Mouse (Mus musculus) liver, postnatal 0 days (tissue): ENCODE measurements around the gene 4921517D22Rik.

Experiments
- CTCF ChIP-seq: sonication (generic); IDR thresholded peaks from 2 replicates; pipeline ENCODE4 v1.5.1; 2016; ENCODE audit warnings: antibody characterized with exemption, low read depth
- EP300 ChIP-seq: IDR thresholded peaks from 2 replicates; pipeline ENCODE4 v1.6.1; 2016; ENCODE audit warnings: antibody characterized with exemption, low read depth, mild to moderate bottlenecking

DNA sequence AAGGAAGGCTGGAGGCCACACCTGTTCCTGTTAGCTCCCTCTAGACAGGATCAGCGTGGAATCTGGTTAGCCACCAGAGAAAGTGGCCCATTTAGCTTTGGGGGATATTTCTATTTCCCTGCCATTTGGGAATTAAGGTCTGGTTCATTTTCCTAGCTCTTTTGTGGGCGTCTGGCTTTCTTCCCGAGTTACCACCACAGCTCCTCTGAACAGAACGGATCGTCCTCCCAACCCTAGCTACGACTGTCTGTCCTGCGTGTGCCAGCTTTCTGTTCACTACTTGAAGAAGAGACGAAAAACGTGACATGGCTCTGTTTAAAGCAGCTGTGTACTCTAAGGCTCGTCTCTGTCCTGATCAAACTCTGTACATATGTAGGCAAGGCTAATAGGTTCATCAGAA lies 24.0 kb downstream of the 4921517D22Rik start:
- TF ChIP-seq CTCF (no peak), EP300 (no peak)
